Mouse (Mus musculus): ENCODE data around the gene Arcn1.

DNA sequence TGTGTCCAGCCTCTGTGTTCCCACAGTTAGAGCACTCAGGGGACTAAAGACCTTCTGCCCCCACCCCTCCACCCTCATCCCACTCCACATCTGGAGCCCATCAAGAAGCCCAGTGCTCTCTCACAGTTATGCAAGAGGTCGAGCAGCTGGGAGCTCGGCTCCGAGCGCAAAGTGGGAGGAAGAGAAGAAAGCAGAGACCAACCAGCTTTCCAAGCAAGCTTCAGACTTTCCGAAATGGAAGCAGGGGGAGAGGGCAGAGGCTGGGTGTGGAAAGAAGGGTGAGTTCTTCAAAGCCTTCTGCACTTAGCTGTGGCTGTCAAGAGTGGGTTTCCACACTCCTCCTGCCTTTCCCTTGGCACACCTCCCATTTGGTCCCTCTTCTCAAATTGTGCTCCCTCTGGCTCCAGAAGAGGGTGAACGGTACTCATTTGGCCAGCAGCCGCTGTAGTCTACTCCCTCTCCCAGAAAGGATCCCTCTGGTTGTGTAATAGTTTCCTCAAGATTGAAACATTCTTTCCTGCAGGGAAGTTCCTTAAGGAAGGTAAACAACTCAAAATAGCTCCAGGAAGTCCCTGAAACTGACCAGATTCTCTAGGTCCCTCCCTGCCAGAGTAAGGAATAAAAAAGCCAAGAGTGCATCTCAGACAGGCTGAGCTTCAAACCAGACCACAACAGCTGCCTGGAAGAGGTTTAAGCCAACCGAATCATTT is 30.2 kb downstream of the Arcn1 start:
- TF ChIP-seq CTCF (conservative IDR thresholded peaks at IDR 0.05; ENCODE audit: insufficient read depth, insufficient read length, low read depth, low read length) (no peak), POLR2A (IDR thresholded peaks at IDR 0.05; ENCODE audit: low read depth, low read length) (no peak)
